Comparison of ENCODE assay signal across 9 mouse cellular contexts in genomic region chr13:101734227-101734626, GRCm38 (mm10).
"Had no signal": no experiment of that assay in that cellular context is flagged by ENCODE, and none has a peak within 500 bp of the region (broad histone marks: within the 10 kb centered on the region; RNA-seq: fewer than 3 reads in every experiment).

No protein-coding gene starts in this region.

- DNase-seq: kidney, adult 18-20 months; kidney, postnatal 25 days; layer of hippocampus, postnatal 36 days; lung, adult 2 months; lung, postnatal 36 days; right cerebral cortex, adult 18-20 months; thymus, postnatal 4 days had no signal

- ATAC-seq: lung, postnatal 0 days; midbrain, embryonic 16.5 days had no signal
